Mouse (Mus musculus) retina, postnatal 7 days (tissue): ENCODE measurements around the gene Gadd45g.
"Not testable (repeated sequence)": the region's sequence is repeated elsewhere in the genome, so short reads cannot be mapped to it uniquely, and the experiment has no call there.

ENCODE experiments used
- DNase-seq: peaks from one replicate; pipeline ENCODE4 v3.0.0-alpha.2; 2012; ENCODE audit warnings: low read depth, low spot score

Gadd45g gene

GRCm38 (mm10) chr13:51834024-51834423 is 12.5 kb upstream of the Gadd45g start:
- DNase-seq: not testable (repeated sequence)

DNA sequence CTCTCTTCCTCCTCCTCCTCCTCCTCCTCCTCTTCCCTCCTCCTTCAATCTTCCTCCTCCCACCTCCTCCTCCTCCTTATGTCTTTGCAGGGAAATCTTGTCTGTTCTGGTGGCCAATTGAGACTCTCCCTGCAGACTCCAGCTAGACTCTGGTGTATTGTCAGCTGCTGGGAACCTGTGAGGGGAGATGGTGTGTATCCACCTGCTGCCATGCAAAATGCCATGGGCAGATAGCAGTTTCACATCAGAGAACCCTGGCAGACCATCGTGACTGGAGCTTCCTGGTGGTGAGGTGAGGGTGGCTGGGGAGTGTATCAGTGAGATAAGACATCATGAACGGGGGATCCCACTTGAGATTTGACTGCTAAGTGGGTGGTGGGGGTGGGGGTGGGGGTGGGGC is 12.0 kb upstream of the Gadd45g start:
- DNase-seq: no peak

- DNase-seq: not testable (repeated sequence)
These were observed 11.3 kb upstream of the Gadd45g start for GRCm38 (mm10) chr13:51835208-51835607.

DNA sequence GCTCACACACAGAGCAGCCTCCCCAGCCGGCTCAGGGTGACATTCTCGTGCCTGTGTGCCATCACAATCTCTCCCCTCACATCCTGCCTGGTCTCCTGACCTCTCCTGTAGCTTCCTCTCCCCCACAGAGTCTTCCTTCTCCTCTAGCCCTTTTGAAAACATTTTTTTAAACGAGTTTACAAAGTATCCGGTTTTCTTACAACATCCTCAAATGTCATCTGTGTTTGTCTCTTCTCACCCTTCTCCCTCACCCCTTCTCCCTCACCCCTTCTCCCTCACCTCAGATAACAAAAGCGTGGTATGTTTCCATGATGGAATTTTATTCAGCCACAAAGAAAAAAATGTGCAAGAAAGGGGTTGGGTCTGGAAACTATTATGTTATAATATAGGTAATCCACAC is 9.1 kb upstream of the Gadd45g start:
- DNase-seq: no peak

GRCm38 (mm10) chr13:51839250-51840026 is 7.0 kb upstream of the Gadd45g start:
- peak; percentile 56 for DNase-seq

- DNase-seq: no peak
These were observed 5.8 kb upstream of the Gadd45g start for GRCm38 (mm10) chr13:51840702-51841101.

DNA sequence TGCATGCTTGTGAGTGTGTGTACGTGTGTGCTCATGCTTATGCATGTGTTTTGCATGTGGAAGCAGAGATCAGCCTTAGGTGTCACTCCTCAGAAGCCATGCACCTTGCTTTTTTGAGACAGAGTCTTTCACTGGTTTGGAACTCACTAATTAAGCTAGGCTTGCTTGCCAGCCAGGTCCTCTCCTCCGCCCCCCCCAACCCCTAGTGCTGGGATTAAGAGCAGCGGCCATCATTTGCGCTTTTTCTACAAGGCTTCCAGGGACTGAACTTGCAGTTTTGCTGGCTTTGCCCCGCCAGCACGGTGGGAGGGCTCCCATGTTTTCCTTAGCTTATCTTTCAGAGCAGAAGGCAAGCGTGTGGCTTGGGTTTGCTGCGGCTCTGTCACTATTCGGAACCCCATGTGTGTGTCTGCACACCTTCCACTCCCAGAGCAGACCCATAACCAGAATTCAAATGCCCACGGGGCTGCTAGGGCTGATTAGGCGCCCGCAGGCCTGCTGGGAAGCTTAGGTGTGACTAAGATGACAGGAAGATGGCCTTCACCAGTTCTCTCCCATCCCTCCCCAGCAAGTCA is 4.8 kb upstream of the Gadd45g start:
- DNase-seq: no peak

GRCm38 (mm10) chr13:51842191-51842590 is 4.3 kb upstream of the Gadd45g start:
- DNase-seq: no peak

- DNase-seq: no peak
These were observed 3.7 kb upstream of the Gadd45g start for GRCm38 (mm10) chr13:51842773-51843172.

GRCm38 (mm10) chr13:51843298-51843697 is 3.2 kb upstream of the Gadd45g start:
- no peak for DNase-seq

GRCm38 (mm10) chr13:51844118-51844517 is 2.4 kb upstream of the Gadd45g start:
- DNase-seq: no peak

GRCm38 (mm10) chr13:51844661-51845060 is 1.8 kb upstream of the Gadd45g start:
- peak; percentile 33 for DNase-seq

DNA sequence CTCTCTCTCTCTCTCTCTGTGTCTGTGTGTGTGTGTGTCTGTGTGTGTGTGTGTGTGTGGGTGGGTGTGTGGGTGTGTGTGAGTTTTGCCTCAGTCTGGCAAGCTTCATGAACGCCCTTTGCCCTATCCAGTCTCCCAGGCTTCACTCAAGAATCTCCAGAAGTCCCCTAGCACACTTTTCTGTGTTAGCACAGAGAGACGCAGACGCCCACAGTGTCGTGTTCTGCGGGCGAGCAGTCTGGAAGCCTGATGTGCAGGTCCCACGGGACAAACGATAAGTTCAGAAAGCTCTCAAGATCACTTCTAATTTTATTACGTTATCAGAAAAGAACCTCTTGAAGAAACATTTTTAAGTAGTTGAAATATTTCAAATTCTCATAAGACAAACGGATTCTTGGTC is 1.4 kb upstream of the Gadd45g start:
- no peak for DNase-seq

DNA sequence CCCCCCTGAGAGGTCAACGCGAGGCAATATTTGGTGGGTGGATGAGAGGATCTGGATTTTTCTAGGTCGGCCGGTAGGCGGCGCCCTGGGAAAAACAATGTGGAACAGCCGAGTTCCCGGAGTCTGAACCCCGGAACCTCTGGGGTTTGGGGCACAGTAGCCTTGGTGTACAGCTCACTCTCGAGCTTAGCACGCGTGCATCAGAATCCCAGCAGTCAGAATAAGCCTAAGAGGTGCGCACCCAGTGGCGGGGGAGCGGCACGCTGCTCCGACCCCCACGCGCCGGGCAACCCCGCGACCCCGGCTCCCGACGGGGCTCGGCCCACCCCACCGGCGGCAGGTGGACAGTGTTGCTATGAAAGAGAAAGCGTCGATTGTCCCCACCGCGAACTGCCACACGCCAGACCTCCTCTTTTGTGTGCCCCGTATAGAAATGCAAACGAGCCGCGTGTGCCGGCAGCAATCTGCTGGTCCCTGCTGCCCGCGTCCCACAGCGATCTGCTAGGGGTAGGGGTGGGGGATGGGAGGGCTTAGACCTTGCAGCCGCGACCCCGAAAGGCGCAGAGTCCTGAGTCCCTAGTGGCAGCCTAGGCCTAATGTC is 787 bp upstream of the Gadd45g start:
- DNase-seq: peak; percentile 60

GRCm38 (mm10) chr13:51846868-51847793 is 653 bp downstream of the Gadd45g start:
- DNase-seq: no peak

- peak; percentile 64 for DNase-seq
These were observed 1.6 kb downstream of the Gadd45g start for GRCm38 (mm10) chr13:51847979-51848480.

DNA sequence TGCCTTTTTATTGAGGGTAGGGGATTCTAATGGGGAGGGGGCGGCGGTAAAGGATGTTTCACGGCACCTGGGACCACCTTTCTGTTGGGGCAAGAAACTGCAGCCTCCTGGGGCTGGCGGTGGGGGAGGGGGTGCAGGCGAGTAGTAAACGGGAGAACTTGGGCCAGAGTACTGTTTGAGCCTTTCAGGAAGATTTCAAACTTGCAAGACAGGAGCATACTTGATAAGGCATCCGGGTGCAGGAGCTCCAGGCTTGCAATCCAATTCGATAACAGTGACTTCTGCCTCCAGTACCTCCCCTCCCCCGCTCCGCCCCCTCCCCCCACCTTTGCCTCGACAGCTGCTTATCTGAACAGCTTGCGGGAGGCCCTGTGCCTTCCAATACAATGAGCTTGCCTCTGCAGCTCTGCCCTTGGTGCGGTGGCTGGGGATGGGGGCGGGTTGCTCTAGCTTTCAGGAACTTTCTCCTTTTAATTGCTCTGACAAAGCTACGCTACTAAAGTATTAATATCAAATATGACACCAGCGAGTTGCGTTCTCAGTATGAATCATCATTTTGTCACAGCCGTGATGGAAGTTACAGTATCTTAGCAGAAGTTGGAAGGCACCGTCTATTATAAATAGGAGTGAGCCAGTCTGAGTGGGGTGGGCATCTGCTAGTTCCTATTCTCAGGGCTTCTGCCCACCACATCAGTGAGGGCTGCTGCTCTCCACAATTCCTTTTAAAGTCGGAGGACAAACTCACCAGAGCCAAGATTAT is 2.2 kb downstream of the Gadd45g start:
- peak; percentile 33 for DNase-seq

DNA sequence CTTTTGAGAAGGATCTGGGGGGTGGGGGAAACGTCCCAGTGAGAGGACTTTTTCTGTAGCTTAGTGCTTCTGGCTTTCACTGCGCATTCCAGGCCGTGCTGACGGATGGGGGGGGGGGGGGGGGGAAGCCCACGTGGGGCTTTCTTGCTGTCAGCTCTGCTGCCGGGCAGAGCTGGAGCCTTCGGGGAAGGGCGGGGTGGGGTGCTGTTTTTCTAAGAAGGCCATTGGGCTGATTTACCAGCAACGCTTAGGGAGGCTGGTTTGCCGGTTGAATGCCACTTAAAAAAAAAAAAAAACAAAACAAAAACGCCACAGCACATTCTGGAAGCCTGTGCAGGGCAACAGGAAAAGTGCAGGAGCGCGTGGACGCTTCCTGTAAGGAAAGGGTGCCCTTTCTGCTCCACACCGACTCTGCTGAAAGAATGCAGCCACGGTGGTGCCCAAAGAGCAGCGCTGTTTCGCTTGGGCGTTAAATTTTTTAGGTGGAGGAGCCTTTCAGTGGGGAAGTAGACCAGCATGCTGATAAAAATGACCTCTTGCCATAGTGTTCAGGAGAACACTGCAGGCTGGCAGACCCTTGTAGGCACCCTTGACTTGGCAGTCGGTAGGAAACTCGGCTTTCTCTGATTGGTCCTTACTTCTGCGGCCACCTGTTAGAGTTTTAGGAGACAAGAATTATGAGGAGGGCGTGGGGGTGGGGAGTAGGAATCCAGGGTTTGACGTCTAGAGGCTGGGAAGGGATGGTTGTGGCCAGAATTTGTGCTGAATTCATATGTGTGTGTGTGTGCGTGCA is 3.0 kb downstream of the Gadd45g start:
- DNase-seq: no peak

DNA sequence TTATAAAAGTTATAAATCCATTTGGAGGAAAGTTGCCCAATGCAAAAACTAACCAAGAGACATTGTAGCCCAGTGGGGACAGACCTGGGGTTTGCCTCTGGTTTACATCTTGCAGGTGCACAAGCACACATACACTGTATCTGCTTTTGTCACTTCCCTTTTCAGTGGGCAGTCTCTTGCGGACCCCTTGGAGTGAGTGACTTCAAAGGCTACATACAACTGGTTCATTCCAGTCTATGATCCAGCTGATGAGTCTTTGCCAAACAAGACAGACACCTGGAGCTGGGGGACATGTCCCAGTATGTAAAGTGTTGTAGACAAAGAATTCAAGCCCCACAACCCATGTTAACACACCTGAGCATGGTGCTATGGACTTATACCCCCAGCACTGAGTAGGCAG is 4.1 kb downstream of the Gadd45g start:
- no peak for DNase-seq

GRCm38 (mm10) chr13:51852560-51853190 is 6.2 kb downstream of the Gadd45g start:
- no peak for DNase-seq
